Mouse (Mus musculus) stomach, postnatal 0 days (tissue): ENCODE measurements at regions not wholly inside any gene's neighbourhood (a gene's known extent, or its start where the extent isn't known, plus 50 kb on each side); places are given as distances from the start of the nearest gene placed in this dataset.

Source experiments
- ATAC-seq: fragments of 200-750 bp; cut with Nextera tagmentation; 2 replicates; pipeline ENCODE4 v1.8.0; 2017; ENCODE audit not compliant: low FRiP score, low TSS enrichment
- DNase-seq: peaks from one replicate; pipeline ENCODE4 v3.0.0-alpha.2; 2016; ENCODE audit warnings: low spot score
- H3K27ac ChIP-seq: fragments of 300-500 bp; sonication (generic); replicated peaks from 2 replicates; pipeline ENCODE4 v1.5.1; 2014; ENCODE audit warnings: mild to moderate bottlenecking, control low read depth
- H3K27me3 ChIP-seq: fragments of 300-500 bp; sonication (generic); 2 replicates; pipeline ENCODE4 v1.6.1; 2014; ENCODE audit warnings: low read length; ENCODE audit not compliant: control insufficient read depth, insufficient read depth
- H3K36me3 ChIP-seq: fragments of 300-500 bp; sonication (generic); 2 replicates; pipeline ENCODE4 v1.6.1; 2014; ENCODE audit warnings: low read length, mixed read lengths; ENCODE audit not compliant: control insufficient read depth, insufficient read depth
- H3K4me1 ChIP-seq: fragments of 300-500 bp; sonication (generic); replicated peaks from 2 replicates; pipeline ENCODE4 v1.6.1; 2014; ENCODE audit warnings: antibody characterized with exemption; ENCODE audit not compliant: control insufficient read depth, insufficient read depth
- H3K4me2 ChIP-seq: fragments of 300-500 bp; sonication (generic); replicated peaks from 2 replicates; pipeline ENCODE4 v1.6.1; 2014; ENCODE audit warnings: low read depth, mild to moderate bottlenecking, control low read depth, moderate library complexity
- H3K4me3 ChIP-seq: fragments of 300-500 bp; sonication (generic); 2 replicates; pipeline ENCODE4 v1.5.1; 2014; ENCODE audit warnings: low read depth, low read length, control low read depth
- H3K9ac ChIP-seq: fragments of 300-500 bp; sonication (generic); 2 replicates; pipeline ENCODE4 v1.6.1; 2014; ENCODE audit warnings: mild to moderate bottlenecking, low read length, control low read depth, mixed read lengths
- H3K9me3 ChIP-seq: fragments of 300-500 bp; sonication (generic); 2 replicates; pipeline ENCODE4 v1.6.1; 2016; ENCODE audit warnings: low read length; ENCODE audit not compliant: control insufficient read depth
- CTCF ChIP-seq: IDR thresholded peaks from 2 replicates; pipeline ENCODE4 v1.5.1; 2016; ENCODE audit warnings: antibody characterized with exemption, low read depth, mild to moderate bottlenecking, moderate library complexity
- EP300 ChIP-seq: optimal IDR thresholded peaks from 2 replicates; pipeline ENCODE3; 2016; ENCODE audit warnings: antibody characterized with exemption
- WGBS: fragments of 180-500 bp; shearing (Covaris S2); extraction: QIAGEN DNeasy Blood & Tissue Kit; methylation state at CpG from one replicate; pipeline ENCODE4 v1.1.7; 2014; 5-methylcytosine and 5-hydroxymethylcytosine counted together

DNA sequence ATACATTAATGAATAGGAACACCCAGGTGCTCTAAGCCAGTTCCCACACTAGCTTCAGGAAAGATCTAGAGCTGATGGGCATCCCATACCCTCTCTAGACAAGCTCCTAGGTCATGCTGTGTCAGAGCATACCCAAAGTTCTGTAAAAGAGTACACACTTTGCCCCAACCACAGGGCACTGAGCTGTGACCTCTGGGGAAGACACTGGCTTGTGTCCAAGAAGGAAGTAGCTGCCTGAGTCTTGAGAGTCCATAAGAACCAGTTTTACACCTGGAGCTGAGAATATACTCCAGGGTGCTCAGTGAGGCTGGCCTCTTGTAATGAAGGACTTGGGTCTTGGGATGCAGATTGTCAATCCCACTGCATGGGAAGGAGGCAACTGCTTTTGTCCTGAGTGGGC, 211.4 kb downstream of the Bcl2l11 start:
- Histone ChIP-seq H3K9me3 (no peaks in the 10 kb centered on the region), H3K4me2 (no peak overlapping the region), H3K27me3 (no peaks in the 10 kb centered on the region), H3K4me3 (no peak overlapping the region), H3K36me3 (no peaks in the 10 kb centered on the region), H3K4me1 (peaks cover 17% of the 10 kb centered on the region), H3K27ac (no peak overlapping the region), H3K9ac (no peak overlapping the region)
- DNase-seq (peak; percentile 52), ATAC-seq (no peak)
- no peak for TF ChIP-seq CTCF
- TF ChIP-seq EP300, result no peak

DNA sequence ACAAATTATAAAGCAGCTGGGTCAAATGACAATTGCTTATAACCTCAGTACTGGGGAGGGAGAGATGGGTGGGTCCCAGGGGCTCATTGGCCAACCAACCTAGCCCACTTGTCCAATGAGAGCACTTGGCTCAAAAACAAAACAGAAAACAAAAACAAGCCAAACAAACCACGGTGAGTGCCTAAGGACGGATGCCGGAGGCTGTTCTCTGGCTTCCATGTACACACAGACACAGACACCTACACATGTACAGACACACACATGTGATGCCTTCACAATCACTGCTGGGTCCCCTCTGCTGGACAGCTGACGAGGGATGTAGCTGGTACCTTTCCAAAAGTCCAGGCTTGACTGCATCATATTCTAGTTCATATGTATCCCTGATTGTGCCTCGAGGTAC, 212.0 kb downstream of the Bcl2l11 start:
- TF ChIP-seq CTCF (no peak), EP300 (no peak)
- no peak overlapping the region for H3K4me3 ChIP-seq
- no peaks in the 10 kb centered on the region for H3K27me3 ChIP-seq
- H3K36me3 ChIP-seq, result no peaks in the 10 kb centered on the region
- ATAC-seq (no peak), DNase-seq (no peak)
- H3K9ac ChIP-seq, result no peak overlapping the region
- H3K4me2 ChIP-seq, result no peak overlapping the region
- no peaks in the 10 kb centered on the region for H3K9me3 ChIP-seq
- H3K27ac ChIP-seq, result no peak overlapping the region
- 88% methylated on average over 5 of the region's 5 CpGs for WGBS
- H3K4me1 ChIP-seq, result peaks cover 17% of the 10 kb centered on the region

DNA sequence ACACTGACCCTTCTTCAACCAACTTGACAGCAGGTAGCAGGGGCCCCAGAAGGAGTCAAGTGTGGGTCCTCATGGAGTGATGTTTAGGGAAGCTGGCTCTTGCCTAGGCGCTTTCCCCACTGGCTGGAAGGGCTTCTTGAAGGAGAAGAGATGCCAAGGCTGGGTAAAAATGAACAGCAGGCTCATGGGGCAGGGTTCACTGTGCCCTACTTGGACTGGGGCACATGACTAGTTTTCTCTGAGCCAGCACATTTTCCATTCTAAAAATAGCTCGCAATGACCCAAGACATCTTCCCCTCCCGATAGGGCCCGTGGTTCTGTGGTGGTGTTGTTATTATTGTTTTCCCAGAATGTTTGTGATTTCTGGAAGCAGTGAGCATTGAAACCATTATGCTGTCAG, 212.6 kb downstream of the Bcl2l11 start:
- no peak overlapping the region for H3K4me3 ChIP-seq
- H3K4me1 ChIP-seq, result peaks cover 17% of the 10 kb centered on the region
- no peak for ATAC-seq
- no peak for TF ChIP-seq EP300
- no peak for TF ChIP-seq CTCF
- H3K27ac ChIP-seq, result no peak overlapping the region
- 62% methylated on average over 4 of the region's 4 CpGs for WGBS
- no peak overlapping the region for H3K4me2 ChIP-seq
- no peaks in the 10 kb centered on the region for H3K27me3 ChIP-seq
- H3K9ac ChIP-seq, result no peak overlapping the region
- no peaks in the 10 kb centered on the region for H3K9me3 ChIP-seq
- H3K36me3 ChIP-seq, result no peaks in the 10 kb centered on the region
- no peak for DNase-seq

DNA sequence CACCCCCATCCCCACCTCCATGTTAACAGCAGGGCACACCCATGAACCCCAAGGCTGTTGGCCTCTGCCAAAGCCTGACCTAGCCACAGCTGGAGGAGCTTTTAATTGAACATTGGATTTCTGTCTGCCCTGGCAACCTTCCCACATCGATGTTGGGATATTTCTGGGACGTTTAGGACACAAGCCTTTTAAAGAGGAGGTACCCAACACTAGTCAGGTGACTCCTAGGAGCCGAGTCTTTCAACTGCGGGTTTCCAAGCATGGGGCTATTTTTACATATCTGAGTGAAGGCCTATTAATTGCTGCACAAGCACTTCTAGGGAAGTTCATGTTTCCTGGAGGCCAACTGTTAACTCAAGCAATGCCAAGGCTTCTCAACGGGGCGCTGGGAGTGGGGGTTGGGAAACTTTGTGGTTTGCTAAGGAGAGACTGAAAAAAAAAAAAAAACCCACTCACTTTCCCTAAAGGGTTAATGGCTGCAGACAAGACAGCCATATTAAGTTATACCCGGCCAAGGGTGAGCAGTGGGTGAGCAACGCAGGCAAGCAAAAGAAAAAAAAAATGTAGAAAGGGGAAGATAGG, 213.3 kb downstream of the Bcl2l11 start:
- no peaks in the 10 kb centered on the region for H3K9me3 ChIP-seq
- no peak overlapping the region for H3K9ac ChIP-seq
- no peaks in the 10 kb centered on the region for H3K27me3 ChIP-seq
- peak; percentile 23 for DNase-seq
- TF ChIP-seq CTCF (no peak), EP300 (no peak)
- peaks cover 17% of the 10 kb centered on the region for H3K4me1 ChIP-seq
- no peak for ATAC-seq
- 0 out of 2 replicates have a peak overlapping the region, but pooled peaks have one; percentile 2 for H3K4me2 ChIP-seq
- no peak overlapping the region for H3K4me3 ChIP-seq
- H3K36me3 ChIP-seq, result no peaks in the 10 kb centered on the region
- whole genome bisulfite sequencing, result 12% methylated on average over 8 of the region's 8 CpGs
- peak overlapping the region; percentile 49 for H3K27ac ChIP-seq

DNA sequence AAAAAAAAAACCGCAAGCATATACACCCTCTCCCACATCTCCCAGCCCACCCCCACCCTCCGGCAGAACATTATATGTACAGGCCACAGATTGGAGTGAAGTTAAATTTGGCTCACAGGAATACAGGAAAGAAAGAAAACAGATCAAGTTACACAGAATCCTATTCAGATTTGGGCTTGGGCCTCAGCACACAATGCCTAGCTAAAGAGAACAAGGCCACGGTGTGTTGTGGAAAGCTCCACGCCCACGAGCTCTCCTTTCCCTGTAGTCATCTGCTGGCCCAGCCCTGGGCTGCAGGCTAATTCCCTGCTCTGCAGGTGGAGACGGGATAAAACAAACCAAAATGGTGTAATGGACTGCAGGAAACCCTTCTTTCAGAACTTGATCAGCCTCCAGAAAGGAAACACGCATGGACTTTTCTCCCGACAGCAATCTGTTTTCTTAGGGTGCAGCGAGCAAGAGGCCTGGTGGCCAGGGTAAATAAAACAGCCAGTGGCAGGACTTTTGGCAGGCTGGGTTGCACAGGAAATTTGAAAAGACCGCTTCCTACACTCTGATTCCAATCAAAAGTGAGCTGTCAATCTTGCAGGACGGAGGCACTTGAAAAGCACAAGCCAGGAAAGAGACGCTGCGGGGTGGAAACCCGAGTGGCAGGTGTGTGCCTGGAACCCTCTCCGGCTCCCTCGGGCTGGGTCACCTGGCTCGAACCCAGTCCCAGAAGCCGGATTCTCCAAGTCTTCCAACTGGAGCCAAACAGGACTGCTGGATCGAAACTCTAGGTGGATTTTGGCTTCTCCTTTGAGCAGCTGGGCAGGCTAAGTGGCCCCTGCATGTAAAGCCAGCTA, 214.0 kb downstream of the Bcl2l11 start:
- Histone ChIP-seq H3K4me1 (peaks cover 17% of the 10 kb centered on the region), H3K27ac (peak overlapping the region; percentile 49), H3K9me3 (no peaks in the 10 kb centered on the region), H3K4me2 (peak overlapping the region; percentile 25), H3K9ac (peak overlapping the region; percentile 27; the same call in 1 of the 2 replicates), H3K27me3 (no peaks in the 10 kb centered on the region), H3K36me3 (no peaks in the 10 kb centered on the region), H3K4me3 (no peak overlapping the region)
- DNase-seq, result peak; percentile 61
- peak; percentile 10; the same call in 1 of the 2 replicates for TF ChIP-seq CTCF
- no peak for TF ChIP-seq EP300
- peak; percentile 82 for ATAC-seq
- WGBS, result 20% methylated on average over 19 of the region's 19 CpGs

DNA sequence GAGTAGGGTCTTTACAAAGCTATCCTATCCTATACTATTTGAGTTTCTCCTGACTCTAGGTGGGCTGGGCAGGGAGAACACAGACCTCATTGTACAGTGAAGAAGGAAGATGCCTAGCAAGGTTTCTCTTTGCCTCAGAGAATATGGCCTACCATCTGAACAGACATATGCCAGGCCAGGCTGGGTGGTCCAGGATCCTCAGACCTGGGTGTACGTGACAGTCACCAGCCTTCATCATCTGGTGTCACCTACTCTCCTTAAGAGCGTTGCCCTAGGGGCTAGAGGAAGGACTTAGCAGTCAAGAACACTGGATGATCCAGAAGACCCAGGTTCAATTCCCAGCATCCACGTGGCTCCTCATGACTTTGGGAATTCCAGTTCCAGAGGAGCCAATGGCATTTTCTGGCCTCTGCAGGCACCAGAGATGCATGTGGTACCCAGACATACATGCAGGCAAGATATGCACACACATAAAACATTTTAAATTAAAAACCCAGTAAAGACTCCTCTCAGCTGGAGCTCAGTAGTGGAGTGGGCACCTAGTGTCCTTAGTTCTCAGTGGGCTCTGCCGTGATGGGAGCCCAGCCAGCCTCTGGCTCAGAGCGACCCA, 214.9 kb downstream of the Bcl2l11 start:
- no peaks in the 10 kb centered on the region for H3K9me3 ChIP-seq
- no peak for DNase-seq
- no peak overlapping the region for H3K27ac ChIP-seq
- H3K4me1 ChIP-seq, result peaks cover 17% of the 10 kb centered on the region
- no peak overlapping the region for H3K9ac ChIP-seq
- no peak for ATAC-seq
- TF ChIP-seq EP300 (no peak), CTCF (no peak)
- H3K36me3 ChIP-seq, result no peaks in the 10 kb centered on the region
- H3K4me2 ChIP-seq, result no peak overlapping the region
- H3K27me3 ChIP-seq, result no peaks in the 10 kb centered on the region
- WGBS, result 93% methylated on average over 5 of the region's 5 CpGs
- H3K4me3 ChIP-seq, result no peak overlapping the region
